Mouse (Mus musculus) stomach, postnatal 0 days (tissue): Measurements from ENCODE around the gene Khdrbs1. TPM values are rescaled to one million over a fixed set of nuclear protein-coding genes. Genes with fewer than 3 reads are reported as not detected.
A peak's percentile ranks its signal among the peaks of the same experiment; 100 is the strongest.
"Not testable (repeated sequence)": the region's sequence is repeated elsewhere in the genome, so short reads cannot be mapped to it uniquely, and the experiment has no call there.

Experiments used
- ATAC-seq: fragments of 200-750 bp; cut with Nextera tagmentation; 2 replicates; pipeline ENCODE4 v1.8.0; 2017; ENCODE audit not compliant: low FRiP score, low TSS enrichment
- DNase-seq: peaks from one replicate; pipeline ENCODE4 v3.0.0-alpha.2; 2016; ENCODE audit warnings: low spot score
- H3K27ac ChIP-seq: fragments of 300-500 bp; sonication (generic); replicated peaks from 2 replicates; pipeline ENCODE4 v1.5.1; 2014; ENCODE audit warnings: mild to moderate bottlenecking, control low read depth
- H3K27me3 ChIP-seq: fragments of 300-500 bp; sonication (generic); 2 replicates; pipeline ENCODE4 v1.6.1; 2014; ENCODE audit warnings: low read length; ENCODE audit not compliant: control insufficient read depth, insufficient read depth
- H3K36me3 ChIP-seq: fragments of 300-500 bp; sonication (generic); 2 replicates; pipeline ENCODE4 v1.6.1; 2014; ENCODE audit warnings: low read length, mixed read lengths; ENCODE audit not compliant: control insufficient read depth, insufficient read depth
- H3K4me1 ChIP-seq: fragments of 300-500 bp; sonication (generic); replicated peaks from 2 replicates; pipeline ENCODE4 v1.6.1; 2014; ENCODE audit warnings: antibody characterized with exemption; ENCODE audit not compliant: control insufficient read depth, insufficient read depth
- H3K4me2 ChIP-seq: fragments of 300-500 bp; sonication (generic); replicated peaks from 2 replicates; pipeline ENCODE4 v1.6.1; 2014; ENCODE audit warnings: low read depth, mild to moderate bottlenecking, control low read depth, moderate library complexity
- H3K4me3 ChIP-seq: fragments of 300-500 bp; sonication (generic); 2 replicates; pipeline ENCODE4 v1.5.1; 2014; ENCODE audit warnings: low read depth, low read length, control low read depth
- H3K9ac ChIP-seq: fragments of 300-500 bp; sonication (generic); 2 replicates; pipeline ENCODE4 v1.6.1; 2014; ENCODE audit warnings: mild to moderate bottlenecking, low read length, control low read depth, mixed read lengths
- H3K9me3 ChIP-seq: fragments of 300-500 bp; sonication (generic); 2 replicates; pipeline ENCODE4 v1.6.1; 2016; ENCODE audit warnings: low read length; ENCODE audit not compliant: control insufficient read depth
- CTCF ChIP-seq: IDR thresholded peaks from 2 replicates; pipeline ENCODE4 v1.5.1; 2016; ENCODE audit warnings: antibody characterized with exemption, low read depth, mild to moderate bottlenecking, moderate library complexity
- EP300 ChIP-seq: optimal IDR thresholded peaks from 2 replicates; pipeline ENCODE3; 2016; ENCODE audit warnings: antibody characterized with exemption
- WGBS: fragments of 180-500 bp; shearing (Covaris S2); extraction: QIAGEN DNeasy Blood & Tissue Kit; methylation state at CpG from one replicate; pipeline ENCODE4 v1.1.7; 2014; 5-methylcytosine and 5-hydroxymethylcytosine counted together
- polyA plus RNA-seq: library from polyadenylated mRNA; unstranded; fragments of >200 nt; fragmentation: Nextera tagmentation; extraction: Ambion mirVana; gene quantifications from 2 replicates; pipeline ENCODE4 v1.2.1, GENCODE M21; 2015

Khdrbs1 gene
- polyA plus RNA-seq, 1 experiment from 2014 or later, result 38.6 TPM

DNA sequence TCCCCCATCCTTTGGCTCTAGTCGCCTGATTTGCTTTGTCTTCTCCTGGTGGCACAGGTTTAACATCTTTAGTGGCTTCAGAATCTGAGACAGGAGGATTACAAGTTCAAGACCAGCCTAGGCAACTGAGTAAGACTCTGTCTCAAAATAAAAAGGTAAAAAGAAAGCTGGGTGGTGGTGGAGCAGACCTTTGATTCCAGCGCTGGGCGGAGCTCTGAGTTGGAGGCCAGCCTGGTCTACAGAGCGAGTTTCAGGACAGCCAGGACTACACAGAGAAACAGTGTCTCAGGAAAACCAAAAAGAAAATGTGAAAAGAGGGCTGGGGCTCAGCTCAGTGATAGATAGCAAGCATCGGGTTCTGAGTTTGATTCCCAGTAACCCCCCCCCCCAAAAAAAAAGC lies 41.4 kb upstream of the Khdrbs1 start:
- Histone ChIP-seq H3K4me3 (no peak overlapping the region), H3K27me3 (no peaks in the 10 kb centered on the region), H3K9ac (no peak overlapping the region), H3K36me3 (no peaks in the 10 kb centered on the region), H3K27ac (no peak overlapping the region), H3K4me2 (no peak overlapping the region), H3K4me1 (no peaks in the 10 kb centered on the region; the same call in 1 of the 2 replicates), H3K9me3 (no peaks in the 10 kb centered on the region)
- TF ChIP-seq CTCF (no peak), EP300 (no peak)
- 71% methylated on average over 5 of the region's 5 CpGs for WGBS
- DNase-seq (no peak), ATAC-seq (no peak)

DNA sequence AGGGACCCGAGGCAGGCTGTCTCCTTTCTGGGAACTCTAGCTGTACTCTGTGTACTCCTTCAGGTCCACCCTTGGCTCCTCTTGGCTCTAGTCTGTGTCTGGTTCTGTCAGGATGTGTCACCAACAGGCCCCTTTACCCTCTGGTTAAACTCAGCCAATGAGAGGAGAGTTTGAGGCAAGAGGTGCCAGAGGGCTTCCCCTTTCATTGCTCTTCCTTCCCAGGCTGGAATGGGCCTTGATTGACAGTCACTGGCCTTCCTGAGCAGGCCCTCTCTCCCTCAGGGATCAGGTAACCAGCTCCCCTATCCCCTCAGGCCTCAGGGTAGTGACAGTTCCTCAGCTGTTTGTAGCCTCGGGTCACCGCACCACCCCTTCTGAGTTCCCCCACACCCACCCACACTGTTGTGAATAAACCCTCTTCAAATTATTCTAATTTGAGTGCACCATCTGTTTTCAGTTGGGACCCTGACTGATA lies 40.8 kb upstream of the Khdrbs1 start:
- no peak for DNase-seq
- peak; percentile 30; the same call in 1 of the 2 replicates for ATAC-seq
- TF ChIP-seq EP300 (no peak), CTCF (no peak)
- WGBS, result 44% methylated on average over 3 of the region's 3 CpGs
- Histone ChIP-seq H3K4me1 (no peaks in the 10 kb centered on the region; the same call in 1 of the 2 replicates), H3K27ac (peak overlapping the region; percentile 56; the same call in 1 of the 2 replicates), H3K36me3 (no peaks in the 10 kb centered on the region), H3K9me3 (no peaks in the 10 kb centered on the region), H3K4me3 (no peak overlapping the region), H3K27me3 (no peaks in the 10 kb centered on the region), H3K9ac (no peak overlapping the region), H3K4me2 (no peak overlapping the region)

DNA sequence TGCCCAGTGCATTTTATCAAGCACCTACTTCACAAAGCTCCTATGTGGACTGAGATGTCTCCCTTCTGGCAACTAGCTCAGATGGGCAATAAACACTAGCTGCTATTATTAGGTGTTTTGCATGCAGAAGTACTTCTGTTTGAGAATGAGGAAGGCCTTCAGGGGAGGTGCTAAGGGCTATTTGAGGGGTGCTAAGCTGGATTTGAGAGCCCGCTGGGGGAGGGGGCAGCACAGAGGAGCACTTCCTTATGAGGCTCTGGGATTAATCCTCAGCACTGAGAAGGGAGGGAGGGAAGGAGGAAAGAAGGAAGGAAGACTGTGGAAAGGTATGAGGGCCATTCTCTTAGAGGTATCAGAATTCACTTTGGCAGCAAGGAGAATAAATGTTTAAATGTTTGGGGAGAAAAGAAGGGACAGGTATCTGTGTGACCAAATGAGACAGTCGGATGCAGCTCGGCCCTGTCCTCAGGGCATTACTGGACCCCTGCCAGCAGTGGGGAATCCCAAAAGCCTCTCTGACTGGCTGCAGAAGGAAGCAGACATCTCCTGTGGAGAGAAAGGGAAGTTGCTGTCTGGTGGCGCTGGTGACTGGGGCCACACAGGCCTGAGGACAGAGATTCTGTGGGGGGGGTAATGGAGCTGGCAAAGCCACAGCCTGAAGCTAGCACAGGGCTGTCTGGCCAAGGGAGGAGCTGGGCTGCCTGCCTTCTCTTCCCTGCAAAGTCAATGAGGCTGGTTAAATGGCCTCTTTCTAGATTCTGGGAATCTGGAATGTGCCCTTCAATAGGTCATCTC lies 40.0 kb upstream of the Khdrbs1 start:
- no peaks in the 10 kb centered on the region for H3K9me3 ChIP-seq
- no peak overlapping the region for H3K9ac ChIP-seq
- TF ChIP-seq EP300 (no peak), CTCF (no peak)
- 32% methylated on average over 4 of the region's 4 CpGs for WGBS
- no peaks in the 10 kb centered on the region for H3K36me3 ChIP-seq
- DNase-seq (no peak), ATAC-seq (0 out of 2 replicates have a peak, but pooled peaks have one; percentile 30)
- H3K4me2 ChIP-seq, result no peak overlapping the region
- H3K27ac ChIP-seq, result peak overlapping the region; percentile 56; the same call in 1 of the 2 replicates
- no peaks in the 10 kb centered on the region for H3K27me3 ChIP-seq
- H3K4me1 ChIP-seq, result no peaks in the 10 kb centered on the region; the same call in 1 of the 2 replicates
- H3K4me3 ChIP-seq, result no peak overlapping the region

DNA sequence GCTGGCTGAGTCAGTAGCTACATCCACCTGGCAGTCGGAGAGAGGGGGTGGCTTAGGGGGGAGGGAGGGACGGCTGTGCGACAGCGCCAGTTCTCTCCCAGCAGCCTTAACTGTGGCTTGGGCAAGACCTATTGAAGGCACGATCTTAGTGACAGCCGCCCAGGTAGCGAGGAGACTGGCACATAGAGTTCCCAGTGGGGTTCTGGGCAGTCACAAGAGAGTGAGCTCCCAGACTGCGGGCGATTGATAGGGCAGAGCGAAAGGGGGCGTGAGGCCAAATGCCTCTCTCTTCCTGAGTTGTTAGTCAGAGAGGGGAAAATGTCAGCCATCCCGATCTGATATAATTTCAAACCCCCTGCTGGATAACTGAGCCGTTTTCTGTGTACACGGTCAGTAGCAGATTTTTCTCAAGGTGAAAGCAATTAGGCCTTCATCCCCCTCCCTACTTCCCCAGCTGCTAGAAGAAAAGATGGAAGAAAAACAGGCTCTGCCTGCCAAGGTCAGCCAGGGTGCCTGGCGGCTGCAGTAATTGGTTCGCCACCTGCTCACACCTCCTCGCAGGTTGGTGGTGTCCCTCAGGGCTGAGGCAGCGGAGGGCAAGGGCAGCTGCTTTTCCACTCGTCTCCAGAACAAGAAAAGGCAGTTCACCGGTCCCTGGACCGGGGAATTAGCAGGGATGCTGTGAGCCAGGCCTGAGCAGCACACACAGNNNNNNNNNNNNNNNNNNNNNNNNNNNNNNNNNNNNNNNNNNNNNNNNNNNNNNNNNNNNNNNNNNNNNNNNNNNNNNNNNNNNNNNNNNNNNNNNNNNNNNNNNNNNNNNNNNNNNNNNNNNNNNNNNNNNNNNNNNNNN lies 29.8 kb upstream of the Khdrbs1 start:
- Histone ChIP-seq H3K27ac (no peak overlapping the region), H3K4me1 (no peaks in the 10 kb centered on the region), H3K4me2 (peak overlapping the region; percentile 42), H3K36me3 (no peaks in the 10 kb centered on the region), H3K27me3 (no peaks in the 10 kb centered on the region), H3K9ac (0 out of 2 replicates have a peak overlapping the region, but pooled peaks have one; percentile 35), H3K9me3 (no peaks in the 10 kb centered on the region), H3K4me3 (no peak overlapping the region)
- 9% methylated on average over 21 of the region's 21 CpGs for WGBS
- peak; percentile 67 for DNase-seq
- ATAC-seq, result peak; percentile 72
- TF ChIP-seq EP300, result no peak
- no peak for TF ChIP-seq CTCF

DNA sequence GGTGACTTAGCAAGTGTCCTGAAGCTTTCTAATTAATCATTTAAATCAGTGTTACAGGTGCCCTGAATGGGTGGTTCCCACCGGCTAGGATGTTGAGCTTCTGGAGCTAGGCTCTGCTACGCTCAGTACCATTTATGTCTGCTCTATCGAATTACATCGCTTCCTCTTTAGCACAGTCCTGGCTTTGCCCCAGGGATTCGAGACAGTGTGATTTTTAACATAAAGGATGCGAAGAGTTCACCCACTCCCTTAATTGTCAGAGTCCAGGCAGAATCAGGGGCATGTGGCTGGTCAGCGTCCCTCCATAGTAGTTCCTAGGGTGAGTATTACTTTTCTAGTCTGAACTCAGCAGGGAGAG lies 29.2 kb upstream of the Khdrbs1 start:
- WGBS, result 22% methylated on average over 7 of the region's 7 CpGs
- DNase-seq (no peak), ATAC-seq (no peak)
- H3K9me3 ChIP-seq, result no peaks in the 10 kb centered on the region
- no peak overlapping the region for H3K4me3 ChIP-seq
- H3K36me3 ChIP-seq, result no peaks in the 10 kb centered on the region
- H3K27ac ChIP-seq, result no peak overlapping the region
- no peaks in the 10 kb centered on the region for H3K27me3 ChIP-seq
- H3K9ac ChIP-seq, result no peak overlapping the region
- TF ChIP-seq EP300 (no peak), CTCF (no peak)
- H3K4me1 ChIP-seq, result no peaks in the 10 kb centered on the region
- peak overlapping the region; percentile 42 for H3K4me2 ChIP-seq

DNA sequence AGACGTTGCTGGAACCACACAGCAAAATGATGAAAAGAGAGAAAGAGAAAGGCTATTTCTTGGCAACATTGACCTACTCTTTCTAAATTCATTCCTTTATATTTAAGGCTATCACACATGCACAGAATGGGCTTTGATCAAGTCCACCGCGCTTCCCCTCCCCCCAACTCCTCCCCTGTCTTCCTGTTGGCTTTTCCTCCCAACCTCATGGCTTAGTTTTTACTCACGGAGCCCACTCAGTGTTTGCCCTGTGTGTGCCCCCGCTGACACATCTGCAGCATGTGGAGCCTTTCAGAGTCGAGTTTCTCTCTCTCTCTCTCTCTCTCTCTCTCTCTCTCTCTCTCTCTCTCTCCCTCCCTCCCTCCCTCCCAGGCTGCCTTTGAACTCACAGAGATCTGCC lies 28.5 kb upstream of the Khdrbs1 start:
- Histone ChIP-seq H3K27ac (no peak overlapping the region), H3K27me3 (no peaks in the 10 kb centered on the region), H3K4me1 (no peaks in the 10 kb centered on the region), H3K9ac (no peak overlapping the region), H3K4me2 (no peak overlapping the region), H3K4me3 (no peak overlapping the region), H3K36me3 (no peaks in the 10 kb centered on the region), H3K9me3 (no peaks in the 10 kb centered on the region)
- 60% methylated on average over 6 of the region's 6 CpGs for WGBS
- DNase-seq, result no peak
- no peak for ATAC-seq
- TF ChIP-seq EP300, result no peak
- TF ChIP-seq CTCF, result no peak

DNA sequence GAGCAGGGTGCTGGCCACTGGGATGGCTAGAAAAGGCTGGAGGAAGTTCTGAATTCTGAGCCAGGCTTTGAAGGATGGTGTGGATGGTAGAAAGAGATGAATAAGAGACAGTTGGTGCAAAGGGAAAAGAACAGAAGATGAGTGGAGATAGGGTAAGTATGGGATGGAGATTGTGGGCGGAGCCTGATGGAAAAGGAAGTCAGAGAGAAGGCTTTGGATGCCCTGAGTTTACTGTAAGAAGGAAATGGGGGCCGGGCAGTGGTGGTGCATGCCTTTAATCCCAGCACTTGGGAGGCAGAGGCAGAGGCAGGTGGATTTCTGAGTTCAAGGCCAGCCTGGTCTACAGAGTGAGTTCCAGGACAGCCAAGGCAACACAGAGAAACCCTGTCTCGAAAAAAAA lies 26.6 kb upstream of the Khdrbs1 start:
- H3K4me3 ChIP-seq, H3K4me2 ChIP-seq, ATAC-seq, H3K36me3 ChIP-seq, H3K9ac ChIP-seq, H3K9me3 ChIP-seq, H3K27me3 ChIP-seq, DNase-seq, H3K4me1 ChIP-seq, H3K27ac ChIP-seq: not testable (repeated sequence)
- 65% methylated on average over 3 of the region's 3 CpGs for WGBS
